Mouse (Mus musculus) midbrain, embryonic 14.5 days (tissue): ENCODE measurements around the gene Hs3st2. TPM values are rescaled to one million over a fixed set of nuclear protein-coding genes. Genes with fewer than 3 reads are reported as not detected.
A peak's percentile ranks its signal among the peaks of the same experiment; 100 is the strongest.

Experiments
- ATAC-seq: fragments of 200-750 bp; cut with Nextera tagmentation; 2 replicates; pipeline ENCODE4 v1.8.0; 2017; ENCODE audit warnings: moderate number of reproducible peaks, moderate library complexity; ENCODE audit not compliant: low FRiP score, low TSS enrichment
- DNase-seq: peaks from one replicate; pipeline ENCODE4 v3.0.0-alpha.2; 2015
- H3K27ac ChIP-seq: fragments of 300-500 bp; sonication (generic); replicated peaks from 2 replicates; pipeline ENCODE4 v1.5.1; 2014; ENCODE audit warnings: mild to moderate bottlenecking, low read depth, low read length, moderate library complexity
- H3K27me3 ChIP-seq: fragments of 300-500 bp; sonication (generic); 2 replicates; pipeline ENCODE4 v1.6.1; 2014; ENCODE audit warnings: low read length, control low read depth, mixed read lengths; ENCODE audit not compliant: control insufficient read depth, insufficient read depth
- H3K36me3 ChIP-seq: fragments of 300-500 bp; sonication (generic); 2 replicates; pipeline ENCODE4 v1.6.1; 2014; ENCODE audit warnings: low read length, control low read depth; ENCODE audit not compliant: control insufficient read depth, insufficient read depth
- H3K4me1 ChIP-seq: fragments of 300-500 bp; sonication (generic); 2 replicates; pipeline ENCODE4 v1.6.1; 2014; ENCODE audit warnings: mild to moderate bottlenecking, antibody characterized with exemption, low read length, control low read depth; ENCODE audit not compliant: control insufficient read depth, insufficient read depth
- H3K4me2 ChIP-seq: fragments of 300-500 bp; sonication (generic); 2 replicates; pipeline ENCODE4 v1.6.1; 2014; ENCODE audit warnings: mild to moderate bottlenecking, low read length, moderate library complexity
- H3K4me3 ChIP-seq: fragments of 300-500 bp; sonication (generic); replicated peaks from 2 replicates; pipeline ENCODE4 v1.5.1; 2014; ENCODE audit warnings: low read depth, low read length
- H3K9ac ChIP-seq: fragments of 300-500 bp; sonication (generic); replicated peaks from 2 replicates; pipeline ENCODE4 v1.6.1; 2014; ENCODE audit warnings: mild to moderate bottlenecking, low read length, moderate library complexity
- H3K9me3 ChIP-seq: fragments of 300-500 bp; sonication (generic); 2 replicates; pipeline ENCODE4 v1.6.1; 2016; ENCODE audit warnings: low read length, control low read depth, mixed read lengths; ENCODE audit not compliant: control insufficient read depth
- WGBS: fragments of 180-500 bp; shearing (Covaris S2); extraction: QIAGEN DNeasy Blood & Tissue Kit; methylation state at CpG from one replicate; pipeline ENCODE4 v1.1.7; 2014; 5-methylcytosine and 5-hydroxymethylcytosine counted together
- polyA plus RNA-seq: library from polyadenylated mRNA; unstranded; fragments of >200 nt; fragmentation: Nextera tagmentation; extraction: Ambion mirVana; gene quantifications from 2 replicates; pipeline ENCODE4 v1.2.1, GENCODE M21; 2014

Hs3st2 gene
- polyA plus RNA-seq, 1 experiment from 2014 or later: 10.2 TPM

DNA sequence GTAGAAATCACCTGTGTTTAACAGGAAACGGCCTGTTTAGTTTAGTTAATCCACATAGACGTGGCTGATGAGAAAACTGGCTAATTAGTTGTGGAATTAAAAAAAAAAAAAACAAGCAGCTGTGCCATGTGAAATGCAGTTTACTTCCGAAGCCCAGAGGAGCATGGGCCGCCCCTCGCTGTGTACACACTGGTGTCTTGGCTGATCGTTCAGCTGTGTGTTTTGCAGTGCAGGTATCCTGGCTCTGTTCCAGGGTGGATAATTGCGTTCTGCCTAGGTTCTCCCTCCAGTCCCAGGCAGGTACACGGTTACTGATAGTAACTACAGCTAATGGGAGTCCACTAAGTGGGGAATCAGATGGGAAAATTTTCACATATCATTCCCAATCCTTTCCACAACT is 86.6 kb downstream of the Hs3st2 start:
- no peaks in the 10 kb centered on the region for H3K4me1 ChIP-seq
- H3K4me2 ChIP-seq: no peak overlapping the region
- H3K27me3 ChIP-seq: no peaks in the 10 kb centered on the region
- H3K27ac ChIP-seq: no peak overlapping the region
- H3K36me3 ChIP-seq: no peaks in the 10 kb centered on the region
- ATAC-seq: no peak
- H3K9me3 ChIP-seq: no peaks in the 10 kb centered on the region
- peak; percentile 49 for DNase-seq
- WGBS: 66% methylated on average over 8 of the region's 8 CpGs
- no peak overlapping the region for H3K4me3 ChIP-seq
- no peak overlapping the region for H3K9ac ChIP-seq

DNA sequence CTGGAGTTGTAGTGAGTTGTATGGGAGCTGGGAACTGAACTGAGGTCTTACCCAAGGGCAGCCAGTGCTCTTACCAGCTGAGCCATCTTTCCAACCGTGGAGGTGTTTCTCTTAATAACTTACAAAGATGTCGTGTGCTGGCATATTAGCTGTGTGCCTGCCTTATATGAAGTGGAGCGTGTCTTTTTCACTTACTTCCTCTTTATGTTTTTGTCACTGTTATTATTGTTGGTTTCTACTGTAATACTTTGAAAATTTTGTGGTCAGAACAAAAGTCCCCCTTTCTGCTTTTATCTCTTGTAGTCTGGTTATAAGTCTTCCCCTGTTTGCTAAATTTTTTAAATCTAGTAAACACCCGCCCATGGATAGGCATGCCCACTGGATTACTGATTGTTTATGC is 88.4 kb downstream of the Hs3st2 start:
- no peaks in the 10 kb centered on the region for H3K9me3 ChIP-seq
- no peak for DNase-seq
- no peak overlapping the region for H3K9ac ChIP-seq
- 85% methylated on average over 4 of the region's 4 CpGs for WGBS
- H3K36me3 ChIP-seq: no peaks in the 10 kb centered on the region
- H3K27ac ChIP-seq: no peak overlapping the region
- H3K4me3 ChIP-seq: no peak overlapping the region
- no peaks in the 10 kb centered on the region for H3K4me1 ChIP-seq
- H3K4me2 ChIP-seq: no peak overlapping the region
- H3K27me3 ChIP-seq: no peaks in the 10 kb centered on the region
- no peak for ATAC-seq

DNA sequence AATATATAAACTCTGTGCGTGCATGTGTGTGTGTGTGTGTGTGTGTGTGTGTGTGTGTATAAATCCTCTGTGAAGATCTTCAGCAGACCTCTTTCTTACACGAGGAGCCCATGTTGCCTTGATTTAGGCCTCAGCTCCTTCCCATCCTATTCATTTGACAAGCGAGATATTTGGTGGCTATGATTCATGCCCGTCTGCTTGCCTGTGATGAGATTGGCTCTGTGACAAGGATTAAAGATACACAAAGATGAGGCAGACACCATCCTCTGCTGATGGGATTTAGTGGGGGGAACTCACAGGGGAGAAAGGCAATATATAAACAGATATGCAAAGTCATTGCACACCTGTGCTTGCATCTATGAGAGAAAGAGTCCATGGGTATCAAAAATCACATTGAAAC is 92.9 kb downstream of the Hs3st2 start:
- 79% methylated on average over 4 of the region's 4 CpGs for WGBS
- ATAC-seq: no peak
- Histone ChIP-seq H3K9ac (no peak overlapping the region), H3K36me3 (no peaks in the 10 kb centered on the region), H3K27ac (no peak overlapping the region), H3K9me3 (no peaks in the 10 kb centered on the region), H3K4me2 (no peak overlapping the region), H3K4me3 (no peak overlapping the region), H3K27me3 (no peaks in the 10 kb centered on the region), H3K4me1 (no peaks in the 10 kb centered on the region)
- no peak for DNase-seq

- Histone ChIP-seq H3K9me3 (no peaks in the 10 kb centered on the region), H3K9ac (no peak overlapping the region), H3K27ac (no peak overlapping the region), H3K4me2 (no peak overlapping the region), H3K4me1 (no peaks in the 10 kb centered on the region), H3K36me3 (no peaks in the 10 kb centered on the region), H3K4me3 (no peak overlapping the region), H3K27me3 (no peaks in the 10 kb centered on the region)
- WGBS: 66% methylated on average over 2 of the region's 2 CpGs
- no peak for ATAC-seq
- peak; percentile 44 for DNase-seq
These were observed 93.6 kb downstream of the Hs3st2 start for GRCm38 (mm10) chr7:121485266-121485665.

GRCm38 (mm10) chr7:121487291-121487690 is 95.6 kb downstream of the Hs3st2 start:
- no peak for ATAC-seq
- no peaks in the 10 kb centered on the region for H3K4me1 ChIP-seq
- no peak for DNase-seq
- H3K9me3 ChIP-seq: no peaks in the 10 kb centered on the region
- WGBS: 64% methylated on average over 6 of the region's 6 CpGs
- H3K36me3 ChIP-seq: no peaks in the 10 kb centered on the region
- no peak overlapping the region for H3K27ac ChIP-seq
- H3K4me3 ChIP-seq: no peak overlapping the region
- H3K9ac ChIP-seq: no peak overlapping the region
- H3K27me3 ChIP-seq: no peaks in the 10 kb centered on the region
- H3K4me2 ChIP-seq: no peak overlapping the region

DNA sequence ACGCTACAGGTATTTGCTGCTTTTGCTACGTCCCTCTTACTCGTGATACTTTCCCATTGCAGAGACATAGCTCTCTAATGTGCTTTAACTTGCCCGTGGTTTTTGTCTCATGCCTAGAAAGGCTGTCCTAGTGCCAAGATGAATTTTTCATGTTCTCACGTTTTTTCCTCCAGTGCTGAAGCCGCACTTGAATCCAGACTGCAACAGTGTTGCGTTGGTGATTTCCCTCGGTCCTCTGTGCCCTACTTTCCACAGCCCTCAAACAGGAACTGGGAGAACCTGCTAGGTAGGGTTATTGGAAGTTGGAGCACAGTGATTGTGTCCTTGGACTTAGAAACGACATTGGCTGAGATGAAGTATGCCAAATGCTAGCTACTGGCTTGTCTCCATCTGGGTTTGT is 97.7 kb downstream of the Hs3st2 start:
- Histone ChIP-seq H3K36me3 (no peaks in the 10 kb centered on the region), H3K9ac (no peak overlapping the region), H3K4me2 (no peak overlapping the region), H3K27ac (no peak overlapping the region), H3K27me3 (no peaks in the 10 kb centered on the region), H3K4me1 (no peaks in the 10 kb centered on the region), H3K4me3 (no peak overlapping the region), H3K9me3 (no peaks in the 10 kb centered on the region)
- 89% methylated on average over 9 of the region's 9 CpGs for WGBS
- DNase-seq (no peak), ATAC-seq (no peak)

GRCm38 (mm10) chr7:121491455-121492005 is 99.9 kb downstream of the Hs3st2 start:
- DNase-seq (peak; percentile 65), ATAC-seq (no peak)
- no peak overlapping the region for H3K9ac ChIP-seq
- WGBS: 65% methylated on average over 3 of the region's 3 CpGs
- H3K27ac ChIP-seq: peak overlapping the region; percentile 3; the same call in 1 of the 2 replicates
- H3K4me1 ChIP-seq: no peaks in the 10 kb centered on the region
- no peaks in the 10 kb centered on the region for H3K9me3 ChIP-seq
- H3K27me3 ChIP-seq: no peaks in the 10 kb centered on the region
- H3K4me3 ChIP-seq: no peak overlapping the region
- H3K4me2 ChIP-seq: no peak overlapping the region
- no peaks in the 10 kb centered on the region for H3K36me3 ChIP-seq

GRCm38 (mm10) chr7:121500516-121500915 is 108.9 kb downstream of the Hs3st2 start:
- Histone ChIP-seq H3K4me3 (no peak overlapping the region), H3K9me3 (no peaks in the 10 kb centered on the region), H3K4me2 (no peak overlapping the region), H3K27me3 (no peaks in the 10 kb centered on the region), H3K9ac (no peak overlapping the region), H3K27ac (no peak overlapping the region), H3K36me3 (no peaks in the 10 kb centered on the region), H3K4me1 (no peaks in the 10 kb centered on the region)
- 94% methylated on average over 17 of the region's 17 CpGs for WGBS
- ATAC-seq (no peak), DNase-seq (no peak)

DNA sequence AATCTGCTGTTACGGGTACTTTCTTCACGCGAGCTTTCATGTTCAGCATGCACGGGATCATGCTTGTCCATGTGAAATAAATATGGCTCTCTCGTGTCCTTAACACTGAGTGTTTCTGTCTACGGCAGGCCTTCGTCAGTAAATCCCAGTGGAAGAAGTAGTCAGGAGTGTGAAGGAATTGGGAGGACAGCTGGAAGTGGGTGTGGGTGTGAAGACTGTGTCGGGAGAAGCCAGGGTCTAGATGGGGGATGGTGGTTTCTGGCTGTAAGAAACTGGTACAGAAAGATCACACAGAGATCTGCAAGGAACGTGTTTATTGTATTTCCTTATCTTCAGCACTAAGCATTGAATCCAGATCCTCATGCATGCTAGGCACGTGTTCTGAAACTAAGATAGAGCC is 110.0 kb downstream of the Hs3st2 start:
- H3K9me3 ChIP-seq: no peaks in the 10 kb centered on the region
- H3K36me3 ChIP-seq: no peaks in the 10 kb centered on the region
- H3K4me3 ChIP-seq: no peak overlapping the region
- H3K9ac ChIP-seq: no peak overlapping the region
- DNase-seq: no peak
- H3K4me1 ChIP-seq: no peaks in the 10 kb centered on the region
- no peak overlapping the region for H3K27ac ChIP-seq
- 64% methylated on average over 10 of the region's 10 CpGs for WGBS
- no peak overlapping the region for H3K4me2 ChIP-seq
- ATAC-seq: no peak
- H3K27me3 ChIP-seq: no peaks in the 10 kb centered on the region
